Mouse (Mus musculus) heart, embryonic 14.5 days (tissue): ENCODE measurements around the gene Olfr577. TPM values are rescaled to one million over a fixed set of nuclear protein-coding genes. Genes with fewer than 3 reads are reported as not detected.

Experiments
- ATAC-seq: fragments of 200-750 bp; cut with Nextera tagmentation; 2 replicates; pipeline ENCODE4 v1.8.0; 2017; ENCODE audit warnings: low read depth, moderate TSS enrichment; ENCODE audit not compliant: insufficient number of reproducible peaks, insufficient read depth, low FRiP score
- H3K27ac ChIP-seq, 2 experiments: fragments of 200-500 bp in 1 of 2; fragments of 300-500 bp in 1 of 2; sonication (generic) in 1 of 2; replicated peaks in 1 of 2; 2 replicates each; pipeline ENCODE4 v1.5.1; 2012 to 2014; ENCODE audit warnings: low read depth in 2 of 2, low read length in 2 of 2, control low read depth in 1 of 2, mild to moderate bottlenecking in 1 of 2, mixed read lengths in 1 of 2; ENCODE audit not compliant: control insufficient read depth in 1 of 2, insufficient read depth in 1 of 2
- H3K27me3 ChIP-seq: fragments of 300-500 bp; sonication (generic); 2 replicates; pipeline ENCODE4 v1.6.1; 2014; ENCODE audit warnings: mild to moderate bottlenecking, low read length, control low read depth; ENCODE audit not compliant: control insufficient read depth, insufficient read depth
- H3K36me3 ChIP-seq: fragments of 300-500 bp; sonication (generic); 2 replicates; pipeline ENCODE4 v1.6.1; 2014; ENCODE audit warnings: mild to moderate bottlenecking, control low read depth, low read length, mixed read lengths; ENCODE audit not compliant: control insufficient read depth, insufficient read depth
- H3K4me1 ChIP-seq, 2 experiments: fragments of 200-500 bp in 1 of 2; fragments of 300-500 bp in 1 of 2; sonication (generic) in 1 of 2; 2 replicates each; pipeline ENCODE4 v1.6.1; 2012 to 2014; ENCODE audit warnings: low read length in 2 of 2, control low read depth in 1 of 2, mixed read lengths in 1 of 2; ENCODE audit not compliant: control insufficient read depth in 2 of 2, insufficient read depth in 2 of 2
- H3K4me2 ChIP-seq: fragments of 300-500 bp; sonication (generic); 2 replicates; pipeline ENCODE4 v1.6.1; 2014; ENCODE audit warnings: mild to moderate bottlenecking, low read length
- H3K4me3 ChIP-seq, 2 experiments: fragments of 200-500 bp in 1 of 2; fragments of 300-500 bp in 1 of 2; sonication (generic) in 1 of 2; 2 replicates each; pipeline ENCODE4 v1.5.1; 2012 to 2014; ENCODE audit warnings: low read length in 2 of 2, mild to moderate bottlenecking in 2 of 2, control low read depth in 1 of 2, low read depth in 1 of 2, moderate library complexity in 1 of 2; ENCODE audit not compliant: control insufficient read depth in 1 of 2, insufficient read depth in 1 of 2
- H3K9ac ChIP-seq: fragments of 300-500 bp; sonication (generic); 2 replicates; pipeline ENCODE4 v1.6.1; 2014; ENCODE audit warnings: mild to moderate bottlenecking, low read length
- H3K9me3 ChIP-seq: fragments of 300-500 bp; sonication (generic); 2 replicates; pipeline ENCODE4 v1.6.1; 2016; ENCODE audit warnings: low read length, control low read depth; ENCODE audit not compliant: control insufficient read depth
- WGBS: fragments of 180-500 bp; shearing (Covaris S2); extraction: QIAGEN DNeasy Blood & Tissue Kit; methylation state at CpG from one replicate; pipeline ENCODE4 v1.1.7; 2014; 5-methylcytosine and 5-hydroxymethylcytosine counted together
- polyA plus RNA-seq: library from polyadenylated mRNA; unstranded; fragments of >200 nt; fragmentation: Nextera tagmentation; extraction: Ambion mirVana; gene quantifications from 2 replicates; pipeline ENCODE4 v1.2.1, GENCODE M21; 2014

Olfr577 gene
- not detected in 2 replicates for polyA plus RNA-seq

DNA sequence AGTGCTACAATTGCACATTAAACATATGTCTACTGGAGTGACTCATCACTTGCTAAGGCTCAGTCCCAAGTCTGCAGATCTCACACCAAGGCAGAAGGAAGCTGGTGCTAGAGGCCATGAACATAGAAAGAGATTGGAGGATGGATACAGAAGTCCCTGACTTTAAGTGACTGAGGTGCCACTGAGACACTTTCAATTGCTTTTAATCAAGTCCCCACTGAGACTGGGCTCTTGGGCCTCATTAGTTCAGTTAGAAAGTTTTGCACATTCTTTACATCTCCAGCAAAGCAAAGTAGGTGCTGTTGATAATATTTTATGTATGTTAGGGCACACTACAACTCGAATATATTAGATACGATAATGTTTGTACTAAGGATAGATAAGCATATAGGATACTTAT lies at the start of gene Olfr577:
Gene Olfr577 (minus strand): TSS at position 101 of the 400 bp plus-strand sequence.
- Histone ChIP-seq H3K36me3 (no peaks in the 10 kb centered on the region), H3K4me2 (no peak within 1 kb of the TSS), H3K4me1 (no peaks in the 10 kb centered on the region), H3K27ac (no peak within 1 kb of the TSS), H3K9me3 (0 out of 2 replicates have a peak, but pooled peaks cover 5% of the 10 kb centered on the region), H3K9ac (no peak within 1 kb of the TSS), H3K27me3 (no peaks in the 10 kb centered on the region), H3K4me3 (no peak within 1 kb of the TSS)
- WGBS: 69% methylated on average over 2 of the region's 2 CpGs
- no peak for ATAC-seq

DNA sequence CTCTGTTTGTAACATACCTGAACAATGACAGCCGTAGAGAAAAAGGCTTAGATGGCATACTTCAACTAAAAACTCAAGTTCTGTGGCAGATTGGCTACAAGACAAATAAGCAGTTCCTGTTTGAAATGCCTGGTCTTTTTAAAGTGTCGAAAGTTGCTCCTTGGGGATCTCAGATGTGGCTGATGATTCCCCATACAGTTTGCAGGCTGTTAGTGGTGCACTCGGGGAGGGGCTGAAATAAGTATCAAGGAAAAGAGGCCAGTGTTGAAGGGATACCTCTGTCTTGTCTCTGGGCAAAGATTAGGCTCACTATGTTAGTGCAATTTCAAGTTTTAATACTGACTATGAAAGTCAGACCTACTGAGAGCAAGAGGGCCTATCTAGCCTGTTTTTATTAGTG lies 13.5 kb upstream of the Olfr577 start, which contains the start of gene Olfr578:
Gene Olfr578 (minus strand): TSS at position 101 of the 400 bp plus-strand sequence.
- Histone ChIP-seq H3K27me3 (no peaks in the 10 kb centered on the region), H3K4me3 (no peak within 1 kb of the TSS), H3K9me3 (no peaks in the 10 kb centered on the region), H3K4me2 (no peak within 1 kb of the TSS), H3K27ac (no peak within 1 kb of the TSS), H3K9ac (no peak within 1 kb of the TSS), H3K36me3 (no peaks in the 10 kb centered on the region), H3K4me1 (no peaks in the 10 kb centered on the region)
- no peak for ATAC-seq
- 38% methylated on average over 3 of the region's 3 CpGs for WGBS

DNA sequence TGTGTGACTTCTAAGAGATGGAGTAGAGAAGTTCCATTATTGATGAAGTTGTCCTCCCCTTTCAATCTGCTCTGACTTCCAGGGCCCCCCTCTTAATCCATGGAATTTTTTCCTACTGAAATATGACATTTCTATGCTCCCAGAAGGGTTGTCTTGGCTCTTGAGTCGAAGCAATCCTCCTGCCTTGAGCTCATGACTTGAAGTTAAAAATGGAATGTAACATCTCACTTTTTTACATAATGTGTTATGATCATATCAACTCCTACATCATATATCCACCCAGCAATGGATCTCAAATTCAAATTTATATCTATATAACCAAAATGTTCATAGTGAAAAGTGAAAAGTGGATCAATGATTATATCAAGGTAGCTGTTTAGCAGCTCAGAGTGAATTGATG lies 1.3 kb downstream of the Olfr577 start:
- H3K9ac ChIP-seq: no peak overlapping the region
- WGBS: 47% methylated on average over 1 of the region's 1 CpGs
- H3K9me3 ChIP-seq: no peaks in the 10 kb centered on the region
- ATAC-seq: no peak
- H3K4me3 ChIP-seq: no peak overlapping the region
- H3K36me3 ChIP-seq: no peaks in the 10 kb centered on the region
- no peaks in the 10 kb centered on the region for H3K27me3 ChIP-seq
- no peak overlapping the region for H3K27ac ChIP-seq
- no peak overlapping the region for H3K4me2 ChIP-seq
- H3K4me1 ChIP-seq: no peaks in the 10 kb centered on the region

DNA sequence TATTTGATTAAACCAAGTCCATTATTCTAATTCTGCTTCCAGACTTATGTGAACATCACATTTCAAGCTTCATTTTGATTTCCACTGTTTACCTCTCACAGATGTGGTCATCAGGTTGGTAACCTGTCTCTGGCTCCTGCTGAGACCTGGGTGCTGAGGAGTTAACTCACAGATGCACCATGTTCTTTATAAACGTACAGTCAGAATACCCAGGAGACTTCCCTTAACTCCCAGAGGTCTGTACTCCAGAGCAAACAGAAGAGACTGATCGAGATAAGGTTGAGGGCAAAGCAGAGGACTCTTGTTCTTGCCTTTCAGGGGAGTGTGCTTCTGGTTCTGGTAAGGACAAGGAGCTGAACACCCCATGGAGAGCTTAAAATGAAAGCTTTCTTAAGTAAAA lies 13.4 kb downstream of the Olfr577 start, which contains the start of gene Olfr576:
Gene Olfr576 (plus strand): TSS at position 301 of the 400 bp plus-strand sequence.
- H3K27me3 ChIP-seq: no peaks in the 10 kb centered on the region
- H3K4me3 ChIP-seq: no peak within 1 kb of the TSS
- H3K9ac ChIP-seq: no peak within 1 kb of the TSS
- no peaks in the 10 kb centered on the region for H3K9me3 ChIP-seq
- no peaks in the 10 kb centered on the region for H3K4me1 ChIP-seq
- no peak within 1 kb of the TSS for H3K27ac ChIP-seq
- WGBS: 11% methylated on average over 2 of the region's 2 CpGs
- H3K4me2 ChIP-seq: no peak within 1 kb of the TSS
- ATAC-seq: no peak
- no peaks in the 10 kb centered on the region for H3K36me3 ChIP-seq

DNA sequence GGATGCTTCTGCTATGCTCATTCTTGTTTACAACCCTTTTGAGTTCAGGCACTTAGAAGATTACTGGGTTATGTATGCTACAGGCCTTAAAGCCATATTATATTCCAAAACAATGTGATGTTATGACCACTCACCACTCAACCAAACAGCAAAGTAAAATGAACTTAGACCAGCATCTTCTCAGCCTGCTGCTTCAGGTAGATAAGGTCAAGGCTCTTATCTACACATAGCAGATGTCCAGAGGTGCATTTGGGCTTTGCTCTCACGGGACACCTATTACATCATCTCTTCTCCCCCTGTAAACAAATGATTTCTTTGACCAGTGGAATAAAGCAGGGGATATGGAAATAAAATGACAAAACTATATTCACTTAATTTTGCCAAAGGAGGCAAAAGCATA lies 17.1 kb downstream of the Olfr577 start, which contains the start of gene Olfr575:
Gene Olfr575 (minus strand): TSS at position 183 of the 400 bp plus-strand sequence.
- Histone ChIP-seq H3K36me3 (no peaks in the 10 kb centered on the region), H3K27ac (no peak within 1 kb of the TSS), H3K4me2 (no peak within 1 kb of the TSS), H3K9me3 (no peaks in the 10 kb centered on the region), H3K9ac (no peak within 1 kb of the TSS), H3K4me3 (no peak within 1 kb of the TSS), H3K27me3 (no peaks in the 10 kb centered on the region), H3K4me1 (no peaks in the 10 kb centered on the region)
- no peak for ATAC-seq
- 40% methylated on average over 1 of the region's 1 CpGs for WGBS

DNA sequence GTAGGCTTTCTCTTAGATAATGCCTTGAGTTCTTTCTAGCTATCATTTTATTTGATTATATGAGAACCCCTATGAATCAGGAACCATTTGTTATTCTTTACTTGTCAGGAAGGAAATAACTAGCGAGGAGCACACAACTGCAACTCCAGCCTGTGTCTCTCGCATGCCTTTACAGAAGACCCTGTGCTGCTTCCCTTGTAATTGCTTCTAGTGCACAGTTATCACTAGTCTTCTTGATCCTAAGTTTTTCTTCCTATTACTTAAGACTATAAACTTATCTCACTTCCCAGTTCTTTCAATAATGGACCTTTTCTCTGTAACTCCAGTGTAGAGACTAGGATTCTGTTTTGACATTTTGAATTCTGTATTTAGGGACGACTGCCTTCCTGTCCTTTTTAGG lies 17.6 kb downstream of the Olfr577 start:
- ATAC-seq: no peak
- no peaks in the 10 kb centered on the region for H3K27me3 ChIP-seq
- H3K9ac ChIP-seq: no peak overlapping the region
- no peak overlapping the region for H3K27ac ChIP-seq
- no peak overlapping the region for H3K4me2 ChIP-seq
- H3K36me3 ChIP-seq: no peaks in the 10 kb centered on the region
- WGBS: 59% methylated on average over 3 of the region's 3 CpGs
- no peaks in the 10 kb centered on the region for H3K4me1 ChIP-seq
- no peaks in the 10 kb centered on the region for H3K9me3 ChIP-seq
- no peak overlapping the region for H3K4me3 ChIP-seq

DNA sequence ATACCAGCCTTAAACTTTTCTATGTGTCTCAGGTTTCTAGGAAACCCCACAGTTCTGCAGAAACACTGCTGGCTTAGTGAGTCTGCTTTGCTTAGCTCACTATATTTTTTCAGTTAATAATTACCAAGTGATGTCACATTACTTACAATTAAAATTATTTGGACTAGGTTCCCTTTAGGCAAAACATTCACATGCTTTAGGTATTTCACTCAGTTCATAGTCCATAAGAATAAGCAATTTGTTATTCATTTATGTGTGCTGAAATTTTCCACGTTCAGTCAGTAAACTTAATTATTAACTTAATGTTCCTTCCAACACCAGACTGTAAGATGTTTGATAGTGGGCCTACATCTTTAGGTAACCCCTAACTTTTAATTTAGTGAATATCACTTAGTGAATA lies 25.0 kb downstream of the Olfr577 start:
- no peak for ATAC-seq

DNA sequence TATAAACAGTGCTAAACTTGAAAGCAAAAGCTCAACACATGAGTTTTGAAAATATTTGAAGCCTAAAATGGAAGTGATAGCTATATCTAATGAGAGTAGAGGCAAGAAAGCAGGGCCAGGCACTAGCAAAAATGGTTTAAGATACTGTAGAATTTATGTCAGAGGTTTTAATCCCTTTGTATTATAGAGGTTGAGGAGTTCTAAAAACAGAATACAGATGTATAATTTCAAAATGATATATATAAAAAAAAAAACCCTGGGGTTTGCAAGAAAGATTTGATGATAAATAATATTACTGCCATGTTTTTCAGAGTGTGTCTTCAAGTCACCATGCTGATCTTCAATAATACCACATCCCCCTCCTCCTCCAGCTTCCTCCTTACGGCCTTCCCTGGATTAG lies 27.6 kb downstream of the Olfr577 start, which contains the start of gene Olfr574:
Gene Olfr574 (plus strand): TSS at position 301 of the 400 bp plus-strand sequence.
- Histone ChIP-seq H3K27me3 (no peaks in the 10 kb centered on the region), H3K9ac (no peak within 1 kb of the TSS), H3K4me1 (no peaks in the 10 kb centered on the region), H3K36me3 (no peaks in the 10 kb centered on the region), H3K9me3 (no peaks in the 10 kb centered on the region), H3K4me2 (no peak within 1 kb of the TSS), H3K4me3 (no peak within 1 kb of the TSS), H3K27ac (no peak within 1 kb of the TSS)
- ATAC-seq: no peak
- 84% methylated on average over 1 of the region's 1 CpGs for WGBS

More for the DNA sequence above, 25.0 kb downstream of the Olfr577 start:
- H3K4me1 ChIP-seq: no peaks in the 10 kb centered on the region
- H3K4me2 ChIP-seq: no peak overlapping the region
- H3K36me3 ChIP-seq: no peaks in the 10 kb centered on the region
- no peak overlapping the region for H3K27ac ChIP-seq
- no peaks in the 10 kb centered on the region for H3K9me3 ChIP-seq
- no peak overlapping the region for H3K4me3 ChIP-seq
- no peak overlapping the region for H3K9ac ChIP-seq
- WGBS: 67% methylated on average over 1 of the region's 1 CpGs
- no peaks in the 10 kb centered on the region for H3K27me3 ChIP-seq
